Mouse (Mus musculus) midbrain, embryonic 14.5 days (tissue): Measurements from ENCODE around the gene Gm49373. TPM values are rescaled to one million over a fixed set of nuclear protein-coding genes. Genes with fewer than 3 reads are reported as not detected.
A peak's percentile ranks its signal among the peaks of the same experiment; 100 is the strongest.

Source experiments
- ATAC-seq: fragments of 200-750 bp; cut with Nextera tagmentation; 2 replicates; pipeline ENCODE4 v1.8.0; 2017; ENCODE audit warnings: moderate number of reproducible peaks, moderate library complexity; ENCODE audit not compliant: low FRiP score, low TSS enrichment
- DNase-seq: peaks from one replicate; pipeline ENCODE4 v3.0.0-alpha.2; 2015
- H3K27ac ChIP-seq: fragments of 300-500 bp; sonication (generic); replicated peaks from 2 replicates; pipeline ENCODE4 v1.5.1; 2014; ENCODE audit warnings: mild to moderate bottlenecking, low read depth, low read length, moderate library complexity
- H3K27me3 ChIP-seq: fragments of 300-500 bp; sonication (generic); 2 replicates; pipeline ENCODE4 v1.6.1; 2014; ENCODE audit warnings: low read length, control low read depth, mixed read lengths; ENCODE audit not compliant: control insufficient read depth, insufficient read depth
- H3K36me3 ChIP-seq: fragments of 300-500 bp; sonication (generic); 2 replicates; pipeline ENCODE4 v1.6.1; 2014; ENCODE audit warnings: low read length, control low read depth; ENCODE audit not compliant: control insufficient read depth, insufficient read depth
- H3K4me1 ChIP-seq: fragments of 300-500 bp; sonication (generic); 2 replicates; pipeline ENCODE4 v1.6.1; 2014; ENCODE audit warnings: mild to moderate bottlenecking, antibody characterized with exemption, low read length, control low read depth; ENCODE audit not compliant: control insufficient read depth, insufficient read depth
- H3K4me2 ChIP-seq: fragments of 300-500 bp; sonication (generic); 2 replicates; pipeline ENCODE4 v1.6.1; 2014; ENCODE audit warnings: mild to moderate bottlenecking, low read length, moderate library complexity
- H3K4me3 ChIP-seq: fragments of 300-500 bp; sonication (generic); replicated peaks from 2 replicates; pipeline ENCODE4 v1.5.1; 2014; ENCODE audit warnings: low read depth, low read length
- H3K9ac ChIP-seq: fragments of 300-500 bp; sonication (generic); replicated peaks from 2 replicates; pipeline ENCODE4 v1.6.1; 2014; ENCODE audit warnings: mild to moderate bottlenecking, low read length, moderate library complexity
- H3K9me3 ChIP-seq: fragments of 300-500 bp; sonication (generic); 2 replicates; pipeline ENCODE4 v1.6.1; 2016; ENCODE audit warnings: low read length, control low read depth, mixed read lengths; ENCODE audit not compliant: control insufficient read depth
- WGBS: fragments of 180-500 bp; shearing (Covaris S2); extraction: QIAGEN DNeasy Blood & Tissue Kit; methylation state at CpG from one replicate; pipeline ENCODE4 v1.1.7; 2014; 5-methylcytosine and 5-hydroxymethylcytosine counted together
- microRNA counts: library from miRNA; unstranded; fragments of <30 nt; microRNA quantifications from one replicate; lab custom pipeline; 2016
- microRNA-seq: library from miRNA; unstranded; fragments of <30 nt; microRNA quantifications from one replicate; pipeline ENCODE4, GENCODE M21; 2016
- polyA plus RNA-seq: library from polyadenylated mRNA; unstranded; fragments of >200 nt; fragmentation: Nextera tagmentation; extraction: Ambion mirVana; gene quantifications from 2 replicates; pipeline ENCODE4 v1.2.1, GENCODE M21; 2014

Gm49373 gene
- polyA plus RNA-seq, 1 experiment from 2014 or later = 1.3 TPM

- no peaks in the 10 kb centered on the region for H3K36me3 ChIP-seq
- no peak overlapping the region for H3K4me3 ChIP-seq
- no peaks in the 10 kb centered on the region for H3K9me3 ChIP-seq
- peaks cover 42% of the 10 kb centered on the region for H3K27me3 ChIP-seq
- no peak overlapping the region for H3K27ac ChIP-seq
- H3K9ac ChIP-seq = no peak overlapping the region
- ATAC-seq (no peak), DNase-seq (no peak)
- 7% methylated on average over 17 of the region's 17 CpGs for WGBS
- H3K4me1 ChIP-seq = no peaks in the 10 kb centered on the region
- no peak overlapping the region for H3K4me2 ChIP-seq
Observed at GRCm38 (mm10) chr9:21016331-21017176, 56.3 kb downstream of the Gm49373 start.

- H3K9me3 ChIP-seq = no peaks in the 10 kb centered on the region
- H3K9ac ChIP-seq = no peak within 1 kb of the TSS
- no peaks in the 10 kb centered on the region for H3K36me3 ChIP-seq
- peak within 1 kb of the TSS; percentile 10; the same call in 1 of the 2 replicates for H3K4me3 ChIP-seq
- H3K27ac ChIP-seq = no peak within 1 kb of the TSS
- peak; percentile 13 for DNase-seq
- ATAC-seq = no peak
- WGBS = 2% methylated on average over 30 of the region's 30 CpGs
- H3K4me1 ChIP-seq = no peaks in the 10 kb centered on the region
- H3K27me3 ChIP-seq = peaks cover 42% of the 10 kb centered on the region
- peak within 1 kb of the TSS; percentile 37 for H3K4me2 ChIP-seq
Observed at GRCm38 (mm10) chr9:21015571-21016130, 57.2 kb downstream of the Gm49373 start, which contains the start of gene Icam1. Icam1 (plus strand) TSS chr9:21015985.

- Histone ChIP-seq H3K36me3 (no peaks in the 10 kb centered on the region), H3K27ac (no peak overlapping the region), H3K4me1 (no peaks in the 10 kb centered on the region), H3K4me2 (peak overlapping the region; percentile 37), H3K9me3 (no peaks in the 10 kb centered on the region), H3K9ac (no peak overlapping the region), H3K27me3 (peaks cover 42% of the 10 kb centered on the region), H3K4me3 (no peak overlapping the region)
- ATAC-seq (no peak), DNase-seq (peak; percentile 18)
- WGBS = 3% methylated on average over 29 of the region's 29 CpGs
Observed at GRCm38 (mm10) chr9:21014691-21015570, 58.0 kb downstream of the Gm49373 start.

MicroRNA genes within 50 kb of the gene (microRNA counts, 519-probe panel; counts per million panel counts)
- not detected for microRNA mmu-miR-1900 (lab: Ali Mortazavi, UCI)

Small RNA genes within 50 kb of the gene (microRNA-seq; reads per million reads assigned to microRNA genes)
- not detected for gene Mir1900
- gene Mir7082 = 1.5 reads per million, percentile 3 among the genes with 10 or more reads in this experiment

Other genes starting within 250 kb of the Gm49373 start
- 1.3 and 1.9 TPM in 2 replicates for gene A230050P20Rik, start 204.5 kb downstream of the Gm49373 start, polyA plus RNA-seq
- gene Angptl6, start 193.4 kb downstream of the Gm49373 start, polyA plus RNA-seq = 11.1 and 14.4 TPM in 2 replicates
- gene Ppan, start 184.9 kb downstream of the Gm49373 start, polyA plus RNA-seq = 39.8 and 43.9 TPM in 2 replicates
- gene Eif3g, start 174.5 kb downstream of the Gm49373 start, polyA plus RNA-seq = 231 and 234 TPM in 2 replicates
- 51.1 and 51.5 TPM in 2 replicates for gene Dnmt1, start 113.2 kb downstream of the Gm49373 start, polyA plus RNA-seq
- 4.1 and 10.8 TPM in 2 replicates for gene S1pr2, start 96.3 kb downstream of the Gm49373 start, polyA plus RNA-seq
- 98.6 and 112 TPM in 2 replicates for gene Mrpl4, start 70.4 kb downstream of the Gm49373 start, polyA plus RNA-seq
- gene Icam1, start 57.1 kb downstream of the Gm49373 start, polyA plus RNA-seq = 1.7 and 4.1 TPM in 2 replicates
- gene Icam4, start 43.7 kb downstream of the Gm49373 start, polyA plus RNA-seq = not detected in 2 replicates
- gene Icam5, start 41.0 kb downstream of the Gm49373 start, polyA plus RNA-seq = 0.71 and 1.0 TPM in 2 replicates
- 1.5 and 1.6 TPM in 2 replicates for gene Zglp1, start 6.0 kb downstream of the Gm49373 start, polyA plus RNA-seq
- 55.5 and 82.2 TPM in 2 replicates for gene Fdx1l, start 518 bp upstream of the Gm49373 start, polyA plus RNA-seq
- 1.9 and 2.0 TPM in 2 replicates for gene Gm38431, start 18.9 kb upstream of the Gm49373 start, polyA plus RNA-seq
- 28.3 and 41.0 TPM in 2 replicates for gene Raver1, start 18.9 kb upstream of the Gm49373 start, polyA plus RNA-seq
- gene Tyk2, start 58.1 kb upstream of the Gm49373 start, polyA plus RNA-seq = 7.4 and 8.5 TPM in 2 replicates
- 213 and 223 TPM in 2 replicates for gene Cdc37, start 76.9 kb upstream of the Gm49373 start, polyA plus RNA-seq
- gene Pde4a, start 92.6 kb upstream of the Gm49373 start, polyA plus RNA-seq = 28.4 and 32.3 TPM in 2 replicates
- gene Keap1, start 166.3 kb upstream of the Gm49373 start, polyA plus RNA-seq = 40.3 and 53.7 TPM in 2 replicates
- gene S1pr5, start 175.3 kb upstream of the Gm49373 start, polyA plus RNA-seq = 2.3 and 2.8 TPM in 2 replicates
- 44.6 and 44.7 TPM in 2 replicates for gene Atg4d, start 192.2 kb upstream of the Gm49373 start, polyA plus RNA-seq
- 12.9 and 16.9 TPM in 2 replicates for gene Kri1, start 214.9 kb upstream of the Gm49373 start, polyA plus RNA-seq
- gene Cdkn2d, start 218.3 kb upstream of the Gm49373 start, polyA plus RNA-seq = 84.9 and 95.7 TPM in 2 replicates
- gene Ap1m2, start 239.2 kb upstream of the Gm49373 start, polyA plus RNA-seq = 0.88 and 1.5 TPM in 2 replicates
- gene Slc44a2, start 247.6 kb upstream of the Gm49373 start, polyA plus RNA-seq = 49.3 and 67.4 TPM in 2 replicates